8 mouse cellular contexts compared by ENCODE assay signal in genomic region chrX:73672031-73672431, GRCm38 (mm10). TPM values are rescaled to one million over a fixed set of nuclear protein-coding genes. Genes with fewer than 3 reads are reported as not detected.
DNase-seq lines count a peak whose midpoint lies in the region; ATAC-seq lines count a peak whose summit lies in the region.

No protein-coding gene starts in this region.

- peaks cover 24% of the 10 kb centered on the region for H3K4me1 ChIP-seq in hindbrain, embryonic 10.5 days (replicated peaks)
- peaks cover 24% of the 10 kb centered on the region for H3K4me1 ChIP-seq in hindbrain, embryonic 13.5 days (replicated peaks)
- H3K4me1 ChIP-seq in embryonic facial prominence, embryonic 14.5 days (ENCODE audit: control insufficient read depth, insufficient read depth, low read length): no peaks in the 10 kb centered on the region
- peaks cover 14% of the 10 kb centered on the region for H3K4me1 ChIP-seq in hindbrain, embryonic 14.5 days (replicated peaks; ENCODE audit: control insufficient read depth, insufficient read depth, low read length)
- peaks cover 26% of the 10 kb centered on the region for H3K4me1 ChIP-seq in midbrain, embryonic 10.5 days
- H3K4me1 ChIP-seq in stomach, embryonic 15.5 days: no peaks in the 10 kb centered on the region

- intact Hi-C loops in left cerebral cortex, postnatal 4 days (cut with DNase I): no loop called here

- no peak overlapping the region for H3K4me3 ChIP-seq in hindbrain, embryonic 10.5 days
- H3K4me3 ChIP-seq in hindbrain, embryonic 13.5 days: no peak overlapping the region
- H3K4me3 ChIP-seq in embryonic facial prominence, embryonic 14.5 days (ENCODE audit: low read depth, low read length): no peak overlapping the region
- H3K4me3 ChIP-seq in hindbrain, embryonic 14.5 days (replicated peaks; ENCODE audit: low read length): no peak overlapping the region
- H3K4me3 ChIP-seq in midbrain, embryonic 10.5 days: no peak overlapping the region
- no peak overlapping the region for H3K4me3 ChIP-seq in stomach, embryonic 15.5 days (replicated peaks)

- DNase-seq in hindbrain, embryonic 10.5 days (ENCODE audit: low spot score): peak; percentile 57
- DNase-seq in adrenal gland, postnatal 14 days: peak; percentile 66
- peak; percentile 65 for DNase-seq in embryonic facial prominence, embryonic 14.5 days (ENCODE audit: low spot score)
- DNase-seq in hindbrain, embryonic 14.5 days (ENCODE audit: low spot score): peak; percentile 27
- DNase-seq in left cerebral cortex, postnatal 4 days: peak; percentile 69
- peak; percentile 48 for DNase-seq in midbrain, embryonic 10.5 days (ENCODE audit: low spot score)

- peaks cover 12% of the 10 kb centered on the region; the same call in 1 of the 2 replicates for H3K27me3 ChIP-seq in hindbrain, embryonic 10.5 days (ENCODE audit: insufficient read depth, poor library complexity, severe bottlenecking)
- no peaks in the 10 kb centered on the region for H3K27me3 ChIP-seq in hindbrain, embryonic 13.5 days
- H3K27me3 ChIP-seq in embryonic facial prominence, embryonic 14.5 days (replicated peaks; ENCODE audit: control insufficient read depth, insufficient read depth, low read length): no peaks in the 10 kb centered on the region
- H3K27me3 ChIP-seq in hindbrain, embryonic 14.5 days (ENCODE audit: control insufficient read depth, insufficient read depth, low read length): no peaks in the 10 kb centered on the region
- H3K27me3 ChIP-seq in midbrain, embryonic 10.5 days (ENCODE audit: low read depth, poor library complexity, severe bottlenecking): peaks cover 31% of the 10 kb centered on the region; the same call in 1 of the 2 replicates
- H3K27me3 ChIP-seq in stomach, embryonic 15.5 days (replicated peaks): no peaks in the 10 kb centered on the region

- WGBS in hindbrain, embryonic 10.5 days: 63% methylated on average over 4 of the region's 4 CpGs
- 64% methylated on average over 4 of the region's 4 CpGs for WGBS in hindbrain, embryonic 13.5 days
- WGBS in embryonic facial prominence, embryonic 14.5 days: 48% methylated on average over 4 of the region's 4 CpGs
- 53% methylated on average over 4 of the region's 4 CpGs for WGBS in hindbrain, embryonic 14.5 days
- WGBS in midbrain, embryonic 10.5 days: 56% methylated on average over 4 of the region's 4 CpGs
- WGBS in stomach, embryonic 15.5 days: 64% methylated on average over 4 of the region's 4 CpGs

- H3K9me3 ChIP-seq in hindbrain, embryonic 10.5 days: no peaks in the 10 kb centered on the region
- no peaks in the 10 kb centered on the region for H3K9me3 ChIP-seq in hindbrain, embryonic 13.5 days
- no peaks in the 10 kb centered on the region for H3K9me3 ChIP-seq in embryonic facial prominence, embryonic 14.5 days (ENCODE audit: control insufficient read depth, low read length)
- H3K9me3 ChIP-seq in hindbrain, embryonic 14.5 days (ENCODE audit: control insufficient read depth, low read length): no peaks in the 10 kb centered on the region
- 0 out of 2 replicates have a peak, but pooled peaks cover 6% of the 10 kb centered on the region for H3K9me3 ChIP-seq in midbrain, embryonic 10.5 days (replicated peaks)
- no peaks in the 10 kb centered on the region for H3K9me3 ChIP-seq in stomach, embryonic 15.5 days

- H3K36me3 ChIP-seq in hindbrain, embryonic 10.5 days: peaks cover 13% of the 10 kb centered on the region
- H3K36me3 ChIP-seq in hindbrain, embryonic 13.5 days: peaks cover 6% of the 10 kb centered on the region
- no peaks in the 10 kb centered on the region for H3K36me3 ChIP-seq in embryonic facial prominence, embryonic 14.5 days (ENCODE audit: control insufficient read depth, insufficient read depth, low read length)
- peaks cover under 1% of the 10 kb centered on the region; the same call in 1 of the 2 replicates for H3K36me3 ChIP-seq in hindbrain, embryonic 14.5 days (replicated peaks; ENCODE audit: control insufficient read depth, insufficient read depth)
- peaks cover 13% of the 10 kb centered on the region for H3K36me3 ChIP-seq in midbrain, embryonic 10.5 days
- no peaks in the 10 kb centered on the region for H3K36me3 ChIP-seq in stomach, embryonic 15.5 days

- ATAC-seq in hindbrain, embryonic 13.5 days (ENCODE audit: low FRiP score): no peak
- ATAC-seq in embryonic facial prominence, embryonic 14.5 days (ENCODE audit: low read depth): peak; percentile 75
- 0 out of 2 replicates have a peak, but pooled peaks have one; percentile 42 for ATAC-seq in hindbrain, embryonic 14.5 days (ENCODE audit: low FRiP score)
- ATAC-seq in stomach, embryonic 15.5 days (ENCODE audit: insufficient read depth, low FRiP score, low read depth): peak; percentile 47; the same call in 1 of the 2 replicates

- H3K4me2 ChIP-seq in hindbrain, embryonic 13.5 days: no peak overlapping the region
- no peak overlapping the region for H3K4me2 ChIP-seq in embryonic facial prominence, embryonic 14.5 days (ENCODE audit: low read depth, low read length)
- no peak overlapping the region for H3K4me2 ChIP-seq in hindbrain, embryonic 14.5 days (replicated peaks)
- H3K4me2 ChIP-seq in stomach, embryonic 15.5 days: peak overlapping the region; percentile 67; the same call in 1 of the 2 replicates

- no peak overlapping the region for H3K9ac ChIP-seq in hindbrain, embryonic 13.5 days
- no peak overlapping the region for H3K9ac ChIP-seq in embryonic facial prominence, embryonic 14.5 days (ENCODE audit: low read depth, low read length)
- no peak overlapping the region for H3K9ac ChIP-seq in hindbrain, embryonic 14.5 days
- no peak overlapping the region for H3K9ac ChIP-seq in stomach, embryonic 15.5 days

- no peak overlapping the region for H3K27ac ChIP-seq in hindbrain, embryonic 10.5 days
- no peak overlapping the region for H3K27ac ChIP-seq in hindbrain, embryonic 13.5 days
- H3K27ac ChIP-seq in embryonic facial prominence, embryonic 14.5 days (replicated peaks; ENCODE audit: low read depth, low read length): no peak overlapping the region
- no peak overlapping the region for H3K27ac ChIP-seq in hindbrain, embryonic 14.5 days
- H3K27ac ChIP-seq in midbrain, embryonic 10.5 days (replicated peaks): no peak overlapping the region
- H3K27ac ChIP-seq in stomach, embryonic 15.5 days: no peak overlapping the region

RNA-seq across cellular contexts. Expression of gene Slc6a8, which starts 0.9 kb away (rescaled TPM):
- polyA plus RNA-seq in hindbrain, embryonic 10.5 days (2016; fragmentation: Nextera tagmentation; extraction: Ambion mirVana): 5.0 and 5.6 TPM in 2 replicates
- 7.0 and 7.3 TPM in 2 replicates for polyA plus RNA-seq in hindbrain, embryonic 13.5 days (2015; fragmentation: Nextera tagmentation; extraction: Ambion mirVana)
- 38.8 and 42.2 TPM in 2 replicates for total RNA-seq in adrenal gland, postnatal 14 days (2021)
- 8.8 and 10.1 TPM in 2 replicates for polyA plus RNA-seq in embryonic facial prominence, embryonic 14.5 days (2014; fragmentation: Nextera tagmentation; extraction: Ambion mirVana)
- 7.9 and 8.2 TPM in 2 replicates for polyA plus RNA-seq in hindbrain, embryonic 14.5 days (2014; fragmentation: Nextera tagmentation; extraction: Ambion mirVana)
- total RNA-seq in left cerebral cortex, postnatal 4 days (2021): 10 to 100 TPM; 52.2 to 64.8 TPM
- polyA plus RNA-seq in midbrain, embryonic 10.5 days (2016; fragmentation: Nextera tagmentation; extraction: Ambion mirVana): 4.1 and 4.6 TPM in 2 replicates
- 6.8 and 7.1 TPM in 2 replicates for polyA plus RNA-seq in stomach, embryonic 15.5 days (2015; fragmentation: Nextera tagmentation; extraction: Ambion mirVana)

RNA-seq across cellular contexts. Expression of gene Pnck, which starts 12.1 kb away (rescaled TPM):
- 7.6 and 12.9 TPM in 2 replicates for polyA plus RNA-seq in hindbrain, embryonic 10.5 days (2016; fragmentation: Nextera tagmentation; extraction: Ambion mirVana)
- polyA plus RNA-seq in hindbrain, embryonic 13.5 days (2015; fragmentation: Nextera tagmentation; extraction: Ambion mirVana): 107 and 116 TPM in 2 replicates
- total RNA-seq in adrenal gland, postnatal 14 days (2021): 6.1 and 8.4 TPM in 2 replicates
- polyA plus RNA-seq in embryonic facial prominence, embryonic 14.5 days (2014; fragmentation: Nextera tagmentation; extraction: Ambion mirVana): 16.6 and 19.9 TPM in 2 replicates
- 154 and 160 TPM in 2 replicates for polyA plus RNA-seq in hindbrain, embryonic 14.5 days (2014; fragmentation: Nextera tagmentation; extraction: Ambion mirVana)
- 100 to 1,000 TPM; 105 to 140 TPM for total RNA-seq in left cerebral cortex, postnatal 4 days (2021)
- polyA plus RNA-seq in midbrain, embryonic 10.5 days (2016; fragmentation: Nextera tagmentation; extraction: Ambion mirVana): 7.0 and 12.6 TPM in 2 replicates
- polyA plus RNA-seq in stomach, embryonic 15.5 days (2015; fragmentation: Nextera tagmentation; extraction: Ambion mirVana): 17.7 and 20.4 TPM in 2 replicates

RNA-seq across cellular contexts. Expression of gene Dusp9, which starts 32.8 kb away (rescaled TPM):
- 32.9 and 49.2 TPM in 2 replicates for polyA plus RNA-seq in hindbrain, embryonic 10.5 days (2016; fragmentation: Nextera tagmentation; extraction: Ambion mirVana)
- 1.1 and 1.2 TPM in 2 replicates for polyA plus RNA-seq in hindbrain, embryonic 13.5 days (2015; fragmentation: Nextera tagmentation; extraction: Ambion mirVana)
- total RNA-seq in adrenal gland, postnatal 14 days (2021): 0.30 and 0.74 TPM in 2 replicates
- 1.6 and 2.2 TPM in 2 replicates for polyA plus RNA-seq in embryonic facial prominence, embryonic 14.5 days (2014; fragmentation: Nextera tagmentation; extraction: Ambion mirVana)
- 0.25 and 0.39 TPM in 2 replicates for polyA plus RNA-seq in hindbrain, embryonic 14.5 days (2014; fragmentation: Nextera tagmentation; extraction: Ambion mirVana)
- under 1 TPM; 0.12 to 0.14 TPM for total RNA-seq in left cerebral cortex, postnatal 4 days (2021)
- 16.6 and 32.4 TPM in 2 replicates for polyA plus RNA-seq in midbrain, embryonic 10.5 days (2016; fragmentation: Nextera tagmentation; extraction: Ambion mirVana)
- 15.0 and 16.9 TPM in 2 replicates for polyA plus RNA-seq in stomach, embryonic 15.5 days (2015; fragmentation: Nextera tagmentation; extraction: Ambion mirVana)

RNA-seq across cellular contexts. Expression of gene Bcap31, which starts 43.9 kb away (rescaled TPM):
- polyA plus RNA-seq in hindbrain, embryonic 10.5 days (2016; fragmentation: Nextera tagmentation; extraction: Ambion mirVana): 144 and 164 TPM in 2 replicates
- 128 and 138 TPM in 2 replicates for polyA plus RNA-seq in hindbrain, embryonic 13.5 days (2015; fragmentation: Nextera tagmentation; extraction: Ambion mirVana)
- total RNA-seq in adrenal gland, postnatal 14 days (2021): 208 and 230 TPM in 2 replicates
- polyA plus RNA-seq in embryonic facial prominence, embryonic 14.5 days (2014; fragmentation: Nextera tagmentation; extraction: Ambion mirVana): 240 and 244 TPM in 2 replicates
- 135 and 141 TPM in 2 replicates for polyA plus RNA-seq in hindbrain, embryonic 14.5 days (2014; fragmentation: Nextera tagmentation; extraction: Ambion mirVana)
- total RNA-seq in left cerebral cortex, postnatal 4 days (2021): 10 to 100 TPM; 62.0 to 62.1 TPM
- polyA plus RNA-seq in midbrain, embryonic 10.5 days (2016; fragmentation: Nextera tagmentation; extraction: Ambion mirVana): 144 and 157 TPM in 2 replicates
- polyA plus RNA-seq in stomach, embryonic 15.5 days (2015; fragmentation: Nextera tagmentation; extraction: Ambion mirVana): 270 and 283 TPM in 2 replicates

RNA-seq across cellular contexts. Expression of gene Abcd1, which starts 44.4 kb away (rescaled TPM):
- 10.7 and 14.1 TPM in 2 replicates for polyA plus RNA-seq in hindbrain, embryonic 10.5 days (2016; fragmentation: Nextera tagmentation; extraction: Ambion mirVana)
- polyA plus RNA-seq in hindbrain, embryonic 13.5 days (2015; fragmentation: Nextera tagmentation; extraction: Ambion mirVana): 11.1 and 11.2 TPM in 2 replicates
- total RNA-seq in adrenal gland, postnatal 14 days (2021): 28.3 and 30.6 TPM in 2 replicates
- polyA plus RNA-seq in embryonic facial prominence, embryonic 14.5 days (2014; fragmentation: Nextera tagmentation; extraction: Ambion mirVana): 14.7 and 15.7 TPM in 2 replicates
- polyA plus RNA-seq in hindbrain, embryonic 14.5 days (2014; fragmentation: Nextera tagmentation; extraction: Ambion mirVana): 8.3 and 10.2 TPM in 2 replicates
- 10 to 100 TPM; 16.8 to 16.9 TPM for total RNA-seq in left cerebral cortex, postnatal 4 days (2021)
- polyA plus RNA-seq in midbrain, embryonic 10.5 days (2016; fragmentation: Nextera tagmentation; extraction: Ambion mirVana): 10.9 and 11.5 TPM in 2 replicates
- polyA plus RNA-seq in stomach, embryonic 15.5 days (2015; fragmentation: Nextera tagmentation; extraction: Ambion mirVana): 18.6 and 19.5 TPM in 2 replicates
